Mouse (Mus musculus) CH12.LX (cell line): ENCODE results near the gene Wnt6. TPM values are rescaled to one million over a fixed set of nuclear protein-coding genes. Genes with fewer than 3 reads are reported as not detected.

ENCODE experiments used
- DNase-seq: peaks from one replicate; pipeline ENCODE4 v3.0.0-alpha.2; 2013; ENCODE audit errors: extremely low read depth
- H3K27ac ChIP-seq: 2 replicates; pipeline ENCODE4 v1.5.1; 2012; ENCODE audit warnings: low read depth, mild to moderate bottlenecking, control low read depth, moderate library complexity; ENCODE audit not compliant: insufficient read depth
- H3K27me3 ChIP-seq: replicated peaks from 2 replicates; pipeline ENCODE3; 2012; ENCODE audit warnings: inconsistent platforms
- H3K36me3 ChIP-seq, 2 experiments: replicated peaks in 1 of 2; 2 replicates each; pipeline versions ENCODE3 to v1.6.1; 2012; ENCODE audit warnings: inconsistent platforms in 1 of 2, low read length in 1 of 2, mild to moderate bottlenecking in 1 of 2, mixed read lengths in 1 of 2, moderate library complexity in 1 of 2; ENCODE audit not compliant: control insufficient read depth in 1 of 2, insufficient read depth in 1 of 2
- H3K4me1 ChIP-seq, 2 experiments: 2 replicates each; pipeline ENCODE4 v1.6.1; 2012; ENCODE audit warnings: inconsistent platforms in 1 of 2, moderate library complexity in 1 of 2; ENCODE audit not compliant: insufficient read depth in 2 of 2, control insufficient read depth in 1 of 2
- H3K4me2 ChIP-seq: 2 replicates; pipeline ENCODE4 v1.6.1; 2012; ENCODE audit warnings: low read depth, mild to moderate bottlenecking, control low read depth; ENCODE audit not compliant: poor library complexity, insufficient read depth, severe bottlenecking
- H3K4me3 ChIP-seq, 3 experiments: fragments of 150-350 bp in 1 of 3; sonication (generic) in 1 of 3; replicated peaks in 1 of 3; 2 replicates each; pipeline versions ENCODE3 to v1.5.1; 2011 to 2012; ENCODE audit warnings: low read depth in 2 of 3, low read length in 2 of 3, mild to moderate bottlenecking in 2 of 3, moderate library complexity in 2 of 3, control low read depth in 1 of 3, improper control_type of control experiment in 1 of 3, inconsistent platforms in 1 of 3, mixed read lengths in 1 of 3; ENCODE audit not compliant: poor library complexity in 1 of 3
- H3K79me2 ChIP-seq: replicated peaks from 2 replicates; pipeline ENCODE4 v1.6.1; 2012; ENCODE audit warnings: mild to moderate bottlenecking, moderate library complexity; ENCODE audit not compliant: control insufficient read depth, poor library complexity, insufficient read depth, severe bottlenecking; ENCODE audit errors: extremely low read depth
- H3K9ac ChIP-seq: 2 replicates; pipeline ENCODE4 v1.6.1; 2012; ENCODE audit warnings: low read depth, mild to moderate bottlenecking, control low read depth, moderate library complexity; ENCODE audit not compliant: insufficient read depth
- H3K9me3 ChIP-seq: replicated peaks from 2 replicates; pipeline ENCODE3; 2012; ENCODE audit warnings: low read length, inconsistent platforms, mixed read lengths
- BHLHE40 ChIP-seq: IDR thresholded peaks from 2 replicates; pipeline ENCODE4 v1.6.1; 2011; ENCODE audit warnings: mild to moderate bottlenecking, low read depth, low read length, improper control_type of control experiment
- CHD1 ChIP-seq: IDR thresholded peaks from 2 replicates; pipeline ENCODE4 v1.6.1; 2012; ENCODE audit warnings: low read depth, low read length, improper control_type of control experiment, inconsistent platforms
- CHD2 ChIP-seq: IDR thresholded peaks from 2 replicates; pipeline ENCODE4 v1.6.1; 2011; ENCODE audit warnings: low read length, improper control_type of control experiment
- CTCF ChIP-seq, 2 experiments: IDR thresholded peaks in 1 of 2; conservative IDR thresholded peaks in 1 of 2; 2 replicates each; pipeline ENCODE4 v1.5.1; 2011 to 2012; ENCODE audit warnings: low read depth in 2 of 2, low read length in 2 of 2, improper control_type of control experiment in 1 of 2, inconsistent platforms in 1 of 2, mild to moderate bottlenecking in 1 of 2, moderate library complexity in 1 of 2
- ELF1 ChIP-seq: IDR thresholded peaks from 2 replicates; pipeline ENCODE4 v1.6.1; 2014; ENCODE audit warnings: low read depth, mild to moderate bottlenecking, inconsistent platforms, low read length, improper control_type of control experiment
- EP300 ChIP-seq: IDR thresholded peaks from 2 replicates; pipeline ENCODE4 v1.6.1; 2011; ENCODE audit warnings: low read length, improper control_type of control experiment
- ETS1 ChIP-seq: conservative IDR thresholded peaks from 2 replicates; pipeline ENCODE4 v1.6.1; 2012; ENCODE audit warnings: low read depth, mild to moderate bottlenecking, inconsistent platforms, low read length, improper control_type of control experiment, moderate library complexity
- GABPA ChIP-seq: IDR thresholded peaks from 2 replicates; pipeline ENCODE4 v1.6.1; 2012; ENCODE audit warnings: low read depth, low read length, improper control_type of control experiment, inconsistent platforms; ENCODE audit not compliant: insufficient replicate concordance
- HCFC1 ChIP-seq: IDR thresholded peaks from 2 replicates; pipeline ENCODE4 v1.6.1; 2012; ENCODE audit warnings: low read depth, mild to moderate bottlenecking, inconsistent platforms, low read length, improper control_type of control experiment
- JUN ChIP-seq: IDR thresholded peaks from 2 replicates; pipeline ENCODE4 v1.6.1; 2011; ENCODE audit warnings: low read depth, mild to moderate bottlenecking, low read length, improper control_type of control experiment, moderate library complexity; ENCODE audit not compliant: insufficient read depth
- KAT2A ChIP-seq: IDR thresholded peaks from 2 replicates; pipeline ENCODE4 v1.6.1; 2012; ENCODE audit warnings: low read length, improper control_type of control experiment, inconsistent platforms; ENCODE audit not compliant: insufficient replicate concordance
- MAFK ChIP-seq: IDR thresholded peaks from 2 replicates; pipeline ENCODE4 v1.6.1; 2011; ENCODE audit warnings: low read length, improper control_type of control experiment; ENCODE audit not compliant: insufficient replicate concordance
- MAX ChIP-seq: IDR thresholded peaks from 2 replicates; pipeline ENCODE4 v1.6.1; 2011; ENCODE audit warnings: low read length, improper control_type of control experiment
- MAZ ChIP-seq: IDR thresholded peaks from 2 replicates; pipeline ENCODE4 v1.6.1; 2012; ENCODE audit warnings: low read depth, mild to moderate bottlenecking, inconsistent platforms, low read length, improper control_type of control experiment, moderate library complexity
- MEF2A ChIP-seq: IDR thresholded peaks from 2 replicates; pipeline ENCODE4 v1.6.1; 2014; ENCODE audit warnings: low read depth, mild to moderate bottlenecking, inconsistent platforms, low read length, improper control_type of control experiment, borderline replicate concordance
- MXI1 ChIP-seq: IDR thresholded peaks from 2 replicates; pipeline ENCODE4 v1.6.1; 2011; ENCODE audit warnings: mild to moderate bottlenecking, low read depth, low read length, improper control_type of control experiment
- MYC ChIP-seq: IDR thresholded peaks from 2 replicates; pipeline ENCODE4 v1.6.1; 2011; ENCODE audit warnings: low read depth, mild to moderate bottlenecking, improper control_type of control experiment, low read length
- NELFE ChIP-seq: IDR thresholded peaks from 2 replicates; pipeline ENCODE4 v1.6.1; 2011; ENCODE audit warnings: low read depth, low read length, improper control_type of control experiment
- NRF1 ChIP-seq: IDR thresholded peaks from 2 replicates; pipeline ENCODE4 v1.6.1; 2014; ENCODE audit warnings: low read depth, mild to moderate bottlenecking, inconsistent platforms, low read length, improper control_type of control experiment, moderate library complexity
- PAX5 ChIP-seq: IDR thresholded peaks from 2 replicates; pipeline ENCODE4 v1.6.1; 2012; ENCODE audit warnings: low read length, inconsistent platforms, mixed read lengths
- POLR2AphosphoS2 ChIP-seq: IDR thresholded peaks from 2 replicates; pipeline ENCODE4 v1.6.1; 2011; ENCODE audit warnings: low read depth, low read length, improper control_type of control experiment
- RAD21 ChIP-seq: IDR thresholded peaks from 2 replicates; pipeline ENCODE4 v1.6.1; 2011; ENCODE audit warnings: low read depth, mild to moderate bottlenecking, low read length, improper control_type of control experiment, moderate library complexity
- RCOR1 ChIP-seq: conservative IDR thresholded peaks from 2 replicates; pipeline ENCODE4 v1.6.1; 2012; ENCODE audit warnings: low read depth, mild to moderate bottlenecking, inconsistent platforms, low read length, improper control_type of control experiment
- SIN3A ChIP-seq: IDR thresholded peaks from 2 replicates; pipeline ENCODE4 v1.6.1; 2012; ENCODE audit warnings: low read length, improper control_type of control experiment, inconsistent platforms
- SMC3 ChIP-seq: IDR thresholded peaks from 2 replicates; pipeline ENCODE4 v1.6.1; 2011; ENCODE audit warnings: low read depth, low read length, improper control_type of control experiment
- TBP ChIP-seq: conservative IDR thresholded peaks from 2 replicates; pipeline ENCODE4 v1.6.1; 2011; ENCODE audit warnings: low read depth, low read length, improper control_type of control experiment
- TCF12 ChIP-seq: IDR thresholded peaks from 2 replicates; pipeline ENCODE4 v1.6.1; 2014; ENCODE audit warnings: low read depth, mild to moderate bottlenecking, inconsistent platforms, low read length, improper control_type of control experiment
- USF1 ChIP-seq: IDR thresholded peaks from 2 replicates; pipeline ENCODE4 v1.6.1; 2014; ENCODE audit warnings: low read depth, mild to moderate bottlenecking, inconsistent platforms, low read length, improper control_type of control experiment
- USF2 ChIP-seq: conservative IDR thresholded peaks from 2 replicates; pipeline ENCODE4 v1.6.1; 2011; ENCODE audit warnings: low read depth, low read length, improper control_type of control experiment
- ZMIZ1 ChIP-seq: IDR thresholded peaks from 2 replicates; pipeline ENCODE4 v1.6.1; 2012; ENCODE audit warnings: low read depth, mild to moderate bottlenecking, inconsistent platforms, low read length, improper control_type of control experiment
- dilution Hi-C: fragments of 300-500 bp; cut with MboI; formaldehyde crosslinking; loops from 2 replicates; pipeline ENCODE4 v1.14.3; 2020; ENCODE audit warnings: low sequenced_read_pairs; ENCODE audit not compliant: extremely low pct_unique_long_range_greater_than_20kb, extremely low pct_ligation_motif_present
- in situ Hi-C: fragments of 300-500 bp; cut with MboI; formaldehyde crosslinking; loops from 3 replicates; pipeline ENCODE4 v1.14.3; 2019; ENCODE audit warnings: low sequenced_read_pairs, low pct_ligation_motif_present, low pct_unique_long_range_greater_than_20kb, mixed read lengths
- polyA plus RNA-seq: library from polyadenylated mRNA; unstranded; fragments of >175 nt; gene quantifications from 2 replicates; pipeline ENCODE4 v1.2.1, GENCODE M21; 2012; ENCODE audit warnings: low read depth; ENCODE audit not compliant: insufficient read length
- total RNA-seq, 2 experiments: library from RNA; depleted of rRNA; stranded (reverse); fragments of 300-350 nt in 1 of 2; fragments of >200 nt in 1 of 2; gene quantifications; 2 replicates each; pipeline ENCODE4 v1.2.3; 2012 to 2014

The Wnt6 gene
- total and polyA plus RNA-seq, 3 experiments: 0.67 to 3.4 (median 1.7) TPM

- in situ Hi-C loops: loop anchor here (5.0 to 10.0 kb wide), 2 partner anchors 36 to 108 kb away; no protein-coding TSS in a partner anchor
- Histone ChIP-seq H3K9ac (no peak overlapping the region), H3K79me2 (no peaks in the 10 kb centered on the region), H3K36me3 (no peaks in the 10 kb centered on the region), H3K27ac (no peak overlapping the region), H3K4me3 (no peak overlapping the region), H3K4me2 (no peak overlapping the region), H3K4me1 (peaks cover 21 to 33% of the 10 kb centered on the region in 2 experiments), H3K27me3 (peaks cover 1% of the 10 kb centered on the region), H3K9me3 (no peaks in the 10 kb centered on the region)
- dilution Hi-C loops: no loop called here
- DNase-seq: peak; percentile 48
- TF ChIP-seq BHLHE40: no peak
- no peak for TF ChIP-seq NRF1
- TF ChIP-seq CHD1: no peak
- no peak for TF ChIP-seq TCF12
- no peak for TF ChIP-seq ELF1
- TF ChIP-seq ZMIZ1: no peak
- no peak for TF ChIP-seq MYC
- TF ChIP-seq CHD2: no peak
- TF ChIP-seq TBP: no peak
- TF ChIP-seq PAX5: no peak
- peak; percentile 53; the same call in 1 of the 2 replicates for TF ChIP-seq USF1
- TF ChIP-seq JUN: no peak
- no peak for TF ChIP-seq GABPA
- TF ChIP-seq USF2: peak; percentile 70
- no peak for TF ChIP-seq SMC3
Measured at GRCm38 (mm10) chr1:74752833-74753232, 18.9 kb upstream of the Wnt6 start.

- no peaks in the 10 kb centered on the region for H3K27me3 ChIP-seq
- dilution Hi-C loops (no loop called here), in situ Hi-C loops (loop anchor here (5.0 to 10.0 kb wide), 2 partner anchors 36 to 109 kb away; no protein-coding TSS in a partner anchor)
- no peaks in the 10 kb centered on the region for H3K36me3 ChIP-seq
- no peaks in the 10 kb centered on the region for H3K79me2 ChIP-seq
- no peak overlapping the region for H3K4me3 ChIP-seq
- DNase-seq: peak; percentile 73
- no peak overlapping the region for H3K9ac ChIP-seq
- no peak overlapping the region for H3K4me2 ChIP-seq
- H3K27ac ChIP-seq: peak overlapping the region; percentile 23
- H3K9me3 ChIP-seq: no peaks in the 10 kb centered on the region
- TF ChIP-seq ETS1: no peak; the same call in 1 of the 2 replicates
- TF ChIP-seq RCOR1: no peak
- TF ChIP-seq CTCF (conservative IDR thresholded peaks at IDR 0.05 in 1 of 2, IDR thresholded peaks at IDR 0.05 in 1 of 2; ENCODE audit: low read depth in 2 of 2, low read length in 2 of 2): no peak
- no peak for TF ChIP-seq TBP
- no peak for TF ChIP-seq MAFK
- TF ChIP-seq SIN3A: no peak
- no peak for TF ChIP-seq ZMIZ1
- TF ChIP-seq CHD2: peak; percentile 41; the same call in 1 of the 2 replicates
- 0 out of 2 replicates have a peak, but pooled peaks have one; percentile 12 for TF ChIP-seq MAX
- no peak for TF ChIP-seq MAZ
- TF ChIP-seq MYC: no peak; the same call in 1 of the 2 replicates
- TF ChIP-seq NELFE: 0 out of 2 replicates have a peak, but pooled peaks have one; percentile 12
- TF ChIP-seq RAD21: no peak
- TF ChIP-seq GABPA: no peak
- TF ChIP-seq ELF1: no peak
- TF ChIP-seq CHD1: no peak
- peak; percentile 41 for TF ChIP-seq EP300
- no peak for TF ChIP-seq KAT2A
- TF ChIP-seq MXI1: no peak
- TF ChIP-seq HCFC1: no peak
- no peak for TF ChIP-seq JUN
- no peak for TF ChIP-seq USF2
- TF ChIP-seq POLR2AphosphoS2: no peak
- TF ChIP-seq MEF2A: no peak
- TF ChIP-seq, all 38 proteins: peak for 4
- H3K4me1 ChIP-seq: peaks cover 21 to 32% of the 10 kb centered on the region in 2 experiments
Measured at GRCm38 (mm10) chr1:74753266-74753974, 18.3 kb upstream of the Wnt6 start.
